Mouse (Mus musculus) G1E (cell line): ENCODE measurements around the gene Fmnl2.

ENCODE experiments used
- CTCF ChIP-seq: IDR thresholded peaks from 2 replicates; pipeline ENCODE4 v1.5.1; 2012; ENCODE audit warnings: low read depth, low read length, inconsistent platforms, mixed read lengths
- GATA1 ChIP-seq: IDR thresholded peaks from 2 replicates; pipeline ENCODE4 v1.6.1; 2012; ENCODE audit warnings: borderline replicate concordance, low read length, inconsistent platforms, mixed read lengths
- GATA2 ChIP-seq: IDR thresholded peaks from 2 replicates; pipeline ENCODE4 v1.6.1; 2012; ENCODE audit warnings: low read depth, low read length, inconsistent platforms, borderline replicate concordance
- POLR2AphosphoS5 ChIP-seq: IDR thresholded peaks from 2 replicates; pipeline ENCODE4 v1.6.1; 2012; ENCODE audit warnings: low read depth, low read length, inconsistent platforms; ENCODE audit not compliant: insufficient replicate concordance
- TAL1 ChIP-seq: conservative IDR thresholded peaks from 2 replicates; pipeline ENCODE4 v1.6.1; 2012; ENCODE audit warnings: low read depth, low read length, inconsistent platforms, mixed read lengths

- TF ChIP-seq CTCF (no peak), GATA1 (no peak), POLR2AphosphoS5 (no peak), GATA2 (no peak), TAL1 (no peak)
Measured at GRCm38 (mm10) chr2:52839074-52839473, 18.6 kb upstream of the Fmnl2 start.
